Mouse (Mus musculus) forebrain, postnatal 0 days (tissue): ENCODE data around the gene Gm44805. TPM values are rescaled to one million over a fixed set of nuclear protein-coding genes. Genes with fewer than 3 reads are reported as not detected.
A peak's percentile ranks its signal among the peaks of the same experiment; 100 is the strongest.

Experiments
- ATAC-seq: fragments of 200-750 bp; cut with Nextera tagmentation; 2 replicates; pipeline ENCODE4 v1.8.0; 2017; ENCODE audit warnings: mild to moderate bottlenecking, moderate library complexity
- DNase-seq: peaks from one replicate; pipeline ENCODE4 v3.0.0-alpha.2; 2015
- H3K27ac ChIP-seq: fragments of 300-500 bp; sonication (generic); 2 replicates; pipeline ENCODE4 v1.5.1; 2014; ENCODE audit warnings: low read depth, mild to moderate bottlenecking, antibody characterized with exemption, low read length, moderate library complexity, mixed read lengths
- H3K27me3 ChIP-seq: fragments of 300-500 bp; sonication (generic); 2 replicates; pipeline ENCODE4 v1.6.1; 2014; ENCODE audit warnings: mild to moderate bottlenecking, low read length, mixed read lengths; ENCODE audit not compliant: insufficient read depth
- H3K36me3 ChIP-seq: fragments of 300-500 bp; sonication (generic); 2 replicates; pipeline ENCODE4 v1.6.1; 2014; ENCODE audit warnings: mild to moderate bottlenecking, moderate library complexity; ENCODE audit not compliant: insufficient read depth
- H3K4me1 ChIP-seq: fragments of 300-500 bp; sonication (generic); 2 replicates; pipeline ENCODE4 v1.6.1; 2014; ENCODE audit warnings: antibody characterized with exemption; ENCODE audit not compliant: insufficient read depth
- H3K4me2 ChIP-seq: fragments of 300-500 bp; sonication (generic); 2 replicates; pipeline ENCODE4 v1.6.1; 2014; ENCODE audit warnings: low read depth, mild to moderate bottlenecking, moderate library complexity
- H3K4me3 ChIP-seq: fragments of 300-500 bp; sonication (generic); 2 replicates; pipeline ENCODE4 v1.5.1; 2014; ENCODE audit warnings: low read depth, low read length, mixed read lengths
- H3K9ac ChIP-seq: fragments of 300-500 bp; sonication (generic); 2 replicates; pipeline ENCODE4 v1.6.1; 2014; ENCODE audit warnings: mild to moderate bottlenecking
- H3K9me3 ChIP-seq: fragments of 300-500 bp; sonication (generic); 2 replicates; pipeline ENCODE4 v1.6.1; 2016; ENCODE audit warnings: low read length
- CTCF ChIP-seq: sonication (generic); IDR thresholded peaks from 2 replicates; pipeline ENCODE4 v1.5.1; 2016; ENCODE audit warnings: antibody characterized with exemption, control low read depth, low read depth
- WGBS: fragments of 180-500 bp; shearing (Covaris S2); extraction: QIAGEN DNeasy Blood & Tissue Kit; methylation state at CpG from one replicate; pipeline ENCODE4 v1.1.7; 2014; 5-methylcytosine and 5-hydroxymethylcytosine counted together
- polyA plus RNA-seq: library from polyadenylated mRNA; unstranded; fragments of >200 nt; fragmentation: Nextera tagmentation; extraction: Ambion mirVana; gene quantifications from 2 replicates; pipeline ENCODE4 v1.2.1, GENCODE M21; 2015
- total RNA-seq: library from RNA; depleted of rRNA; stranded (reverse); fragments of >200 nt; gene quantifications from 2 replicates; pipeline ENCODE4 v1.2.3, GENCODE M21; 2014

Gm44805 gene
- total and polyA plus RNA-seq, 2 experiments from 2014 or later: not detected

GRCm38 (mm10) chr7:19695213-19695594, 14.0 kb upstream of the Gm44805 start:
- H3K4me1 ChIP-seq: no peaks in the 10 kb centered on the region
- H3K4me2 ChIP-seq: no peak overlapping the region
- H3K27me3 ChIP-seq: no peaks in the 10 kb centered on the region
- 71% methylated on average over 8 of the region's 8 CpGs for WGBS
- ATAC-seq (no peak), DNase-seq (no peak)
- H3K36me3 ChIP-seq: peaks cover 6% of the 10 kb centered on the region; the same call in 1 of the 2 replicates
- H3K9ac ChIP-seq: no peak overlapping the region
- no peak overlapping the region for H3K4me3 ChIP-seq
- no peaks in the 10 kb centered on the region for H3K9me3 ChIP-seq
- no peak for TF ChIP-seq CTCF
- H3K27ac ChIP-seq: 0 out of 2 replicates have a peak overlapping the region, but pooled peaks have one; percentile 5

GRCm38 (mm10) chr7:19694336-19695212, 13.4 kb upstream of the Gm44805 start:
- no peak for TF ChIP-seq CTCF
- WGBS: 90% methylated on average over 10 of the region's 10 CpGs
- H3K36me3 ChIP-seq: peaks cover 6% of the 10 kb centered on the region; the same call in 1 of the 2 replicates
- H3K4me1 ChIP-seq: no peaks in the 10 kb centered on the region
- ATAC-seq (no peak), DNase-seq (no peak)
- no peaks in the 10 kb centered on the region for H3K9me3 ChIP-seq
- H3K4me2 ChIP-seq: no peak overlapping the region
- H3K9ac ChIP-seq: no peak overlapping the region
- no peaks in the 10 kb centered on the region for H3K27me3 ChIP-seq
- H3K4me3 ChIP-seq: no peak overlapping the region
- H3K27ac ChIP-seq: peak overlapping the region; percentile 5; the same call in 1 of the 2 replicates

- Histone ChIP-seq H3K4me2 (no peak overlapping the region), H3K27me3 (no peaks in the 10 kb centered on the region), H3K9ac (no peak overlapping the region), H3K27ac (peak overlapping the region; percentile 36; the same call in 1 of the 2 replicates), H3K4me3 (no peak overlapping the region), H3K9me3 (no peaks in the 10 kb centered on the region), H3K4me1 (no peaks in the 10 kb centered on the region), H3K36me3 (peaks cover 6% of the 10 kb centered on the region; the same call in 1 of the 2 replicates)
- ATAC-seq: peak; percentile 80
- DNase-seq: peak; percentile 61
- no peak for TF ChIP-seq CTCF
- WGBS: 31% methylated on average over 10 of the region's 10 CpGs
Measured at GRCm38 (mm10) chr7:19693421-19693820, 12.2 kb upstream of the Gm44805 start.

GRCm38 (mm10) chr7:19691873-19692865, 10.9 kb upstream of the Gm44805 start, which contains the start of gene Apoc1:
Apoc1 (minus strand) TSS chr7:19692660.
- 53% methylated on average over 28 of the region's 28 CpGs for WGBS
- Histone ChIP-seq H3K36me3 (peaks cover 6% of the 10 kb centered on the region; the same call in 1 of the 2 replicates), H3K4me1 (no peaks in the 10 kb centered on the region), H3K27me3 (no peaks in the 10 kb centered on the region), H3K27ac (peak within 1 kb of the TSS; percentile 36; the same call in 1 of the 2 replicates), H3K4me3 (no peak within 1 kb of the TSS), H3K9ac (no peak within 1 kb of the TSS), H3K4me2 (no peak within 1 kb of the TSS), H3K9me3 (no peaks in the 10 kb centered on the region)
- DNase-seq (no peak), ATAC-seq (no peak)
- no peak for TF ChIP-seq CTCF

GRCm38 (mm10) chr7:19691434-19691833, 10.2 kb upstream of the Gm44805 start:
- no peak overlapping the region for H3K4me3 ChIP-seq
- DNase-seq (no peak), ATAC-seq (no peak)
- no peak for TF ChIP-seq CTCF
- H3K4me1 ChIP-seq: no peaks in the 10 kb centered on the region
- H3K9ac ChIP-seq: no peak overlapping the region
- H3K9me3 ChIP-seq: no peaks in the 10 kb centered on the region
- no peaks in the 10 kb centered on the region for H3K27me3 ChIP-seq
- no peak overlapping the region for H3K27ac ChIP-seq
- H3K36me3 ChIP-seq: no peaks in the 10 kb centered on the region; the same call in 1 of the 2 replicates
- WGBS: 81% methylated on average over 6 of the region's 6 CpGs
- no peak overlapping the region for H3K4me2 ChIP-seq

GRCm38 (mm10) chr7:19690845-19691244, 9.6 kb upstream of the Gm44805 start:
- Histone ChIP-seq H3K4me1 (no peaks in the 10 kb centered on the region), H3K4me2 (no peak overlapping the region), H3K9me3 (no peaks in the 10 kb centered on the region), H3K36me3 (no peaks in the 10 kb centered on the region), H3K9ac (no peak overlapping the region), H3K27me3 (no peaks in the 10 kb centered on the region), H3K27ac (no peak overlapping the region), H3K4me3 (no peak overlapping the region)
- DNase-seq: no peak
- no peak for ATAC-seq
- no peak for TF ChIP-seq CTCF
- 88% methylated on average over 4 of the region's 4 CpGs for WGBS
